Mouse (Mus musculus): Measurements from ENCODE around the gene Cdkal1. TPM values are rescaled to one million over a fixed set of nuclear protein-coding genes. Genes with fewer than 3 reads are reported as not detected.

Gene Cdkal1
- 10 to 100 TPM; 27.4 to 29.2 TPM for total RNA-seq (2021)
- long read RNA-seq, experiment 1, transcript Cdkal1-201 (16 exons, 2,629 nt) = major isoform, 31 of 39 reads
- long read RNA-seq, experiment 1, partial matches to known transcripts = 2 of 39 reads
- long read RNA-seq, experiment 1, other reads (novel, unspliced or antisense) = 6 of 39 reads
- long read RNA-seq, experiment 2, transcript Cdkal1-201 (16 exons, 2,629 nt) = major isoform, 19 of 24 reads
- long read RNA-seq, experiment 2, partial matches to known transcripts = 2 of 24 reads
- long read RNA-seq, experiment 2, other reads (novel, unspliced or antisense) = 3 of 24 reads

DNA sequence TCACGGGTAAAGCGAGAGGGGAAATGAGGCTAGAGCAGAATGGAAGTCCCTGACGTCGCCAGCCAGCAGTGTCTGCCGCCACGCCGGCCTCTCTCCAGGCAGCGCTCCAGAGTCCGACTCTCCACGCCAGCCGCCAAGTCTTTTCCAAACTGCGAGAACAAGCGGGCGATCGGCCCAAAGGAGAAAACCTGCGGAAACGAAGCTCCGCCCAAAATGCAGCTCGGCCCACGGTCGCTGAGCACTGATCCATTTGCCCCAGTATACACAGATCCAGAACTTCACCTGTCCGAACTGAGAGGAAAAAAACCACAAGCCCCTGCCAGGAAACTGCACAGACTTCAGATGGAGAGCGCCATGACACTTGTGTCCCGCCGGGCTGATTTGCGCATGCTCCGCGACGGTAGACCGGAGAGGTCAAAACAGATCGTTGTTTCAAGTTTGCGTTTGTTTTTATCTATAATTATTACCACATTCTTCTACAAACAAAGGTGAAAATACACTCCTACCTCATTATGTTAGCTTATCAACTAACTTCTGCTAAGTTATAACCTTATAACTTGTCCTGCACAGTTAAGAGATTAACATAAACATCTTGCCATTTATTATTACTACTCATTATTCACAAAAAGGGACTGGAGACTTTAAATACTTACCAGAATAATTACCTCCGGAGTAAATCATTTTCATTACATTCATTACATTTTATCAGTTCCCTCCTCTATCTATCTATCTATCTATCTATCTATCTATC is at the start of gene Cdkal1:
TSS of gene Cdkal1 (minus strand) at position 394 of the 751 bp plus-strand sequence.
- intact Hi-C loops (cut with DNase I) = loop anchor here (1.0 to 5.0 kb wide), 4 partner anchors 125 to 402 kb away; partner anchors contain the start of gene E2f3
- peak; percentile 83 to 86 for DNase-seq

DNA sequence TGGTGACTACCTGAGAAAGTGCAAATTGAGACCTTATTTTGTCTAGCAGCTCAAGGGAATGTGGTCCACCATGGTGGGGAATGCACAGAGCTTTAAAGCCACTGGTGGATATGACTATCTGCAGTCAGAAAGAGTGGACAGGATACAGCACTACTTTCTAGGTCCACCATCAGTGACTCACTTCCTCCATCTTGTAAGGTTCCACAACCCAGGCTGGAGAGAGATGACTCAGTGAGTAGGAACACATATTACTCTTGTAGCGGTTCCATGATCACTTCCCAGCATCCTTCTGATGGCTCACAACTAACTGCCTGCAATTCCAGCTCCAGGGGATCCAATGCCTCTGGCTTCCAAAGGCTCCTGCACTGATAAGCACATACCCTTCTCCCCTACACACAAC is 47.9 kb upstream of the Cdkal1 start:
- no peak for DNase-seq
- intact Hi-C loops (cut with DNase I) = no loop called here

DNA sequence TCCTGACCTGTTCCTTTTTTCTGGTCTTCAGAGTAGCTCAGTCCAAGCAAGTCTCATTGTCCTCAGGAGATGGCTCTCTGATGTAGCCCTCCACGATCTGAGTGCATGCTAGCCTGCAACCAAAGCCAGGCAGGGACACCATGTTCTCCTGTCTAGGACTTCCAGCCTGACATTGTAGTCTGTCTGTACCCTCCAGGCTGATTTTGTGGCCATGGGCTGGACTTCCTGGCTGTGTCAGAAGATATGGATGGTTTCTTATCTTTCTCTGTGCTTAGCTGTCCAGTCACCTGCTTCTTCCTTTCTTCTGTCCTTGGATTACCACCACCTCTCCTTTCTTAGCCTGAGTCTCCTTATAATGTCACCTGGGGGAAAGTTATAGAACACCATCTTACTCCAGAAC is 47.2 kb upstream of the Cdkal1 start:
- intact Hi-C loops (cut with DNase I) = no loop called here
- DNase-seq = no peak

DNA sequence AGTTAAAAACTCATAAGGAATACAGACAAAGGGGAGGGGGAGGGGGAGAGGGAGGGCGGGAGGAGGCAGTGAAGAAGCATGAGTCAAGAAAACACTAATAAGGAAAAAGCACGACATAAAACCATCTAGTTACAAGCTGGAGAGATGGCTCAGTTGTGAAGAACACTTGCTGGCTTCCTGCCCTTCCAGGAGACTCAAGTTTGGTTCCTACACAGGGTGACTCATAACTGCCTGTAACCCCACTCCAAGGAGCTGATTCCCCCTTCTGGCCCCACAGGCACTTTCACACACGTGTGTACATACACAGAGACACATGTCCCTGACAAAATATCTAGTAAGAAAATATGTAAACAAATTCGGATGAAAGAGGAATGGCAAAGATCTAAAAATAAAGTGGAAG is 46.2 kb upstream of the Cdkal1 start:
- no peak for DNase-seq
- intact Hi-C loops (cut with DNase I) = no loop called here

DNA sequence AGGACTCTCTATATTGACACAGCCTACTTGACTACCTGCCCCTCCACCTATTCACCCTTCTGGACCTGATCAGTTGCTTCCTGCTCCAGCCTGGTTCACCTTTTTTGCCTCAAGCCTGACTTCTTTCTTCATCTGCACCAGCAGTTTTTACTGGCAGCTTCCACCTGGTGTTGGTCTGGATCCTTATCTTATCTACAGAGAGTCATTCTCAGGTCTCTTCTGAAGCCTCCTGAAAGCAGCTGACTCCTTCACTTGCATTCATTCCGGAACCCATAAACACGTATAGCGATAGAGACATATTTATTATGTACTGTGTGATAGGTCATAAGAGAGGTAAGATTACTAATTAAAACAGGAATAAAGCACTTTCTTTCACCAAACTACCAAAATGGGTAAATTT is 11.3 kb upstream of the Cdkal1 start:
- intact Hi-C loops (cut with DNase I) = no loop called here
- no peak for DNase-seq

DNA sequence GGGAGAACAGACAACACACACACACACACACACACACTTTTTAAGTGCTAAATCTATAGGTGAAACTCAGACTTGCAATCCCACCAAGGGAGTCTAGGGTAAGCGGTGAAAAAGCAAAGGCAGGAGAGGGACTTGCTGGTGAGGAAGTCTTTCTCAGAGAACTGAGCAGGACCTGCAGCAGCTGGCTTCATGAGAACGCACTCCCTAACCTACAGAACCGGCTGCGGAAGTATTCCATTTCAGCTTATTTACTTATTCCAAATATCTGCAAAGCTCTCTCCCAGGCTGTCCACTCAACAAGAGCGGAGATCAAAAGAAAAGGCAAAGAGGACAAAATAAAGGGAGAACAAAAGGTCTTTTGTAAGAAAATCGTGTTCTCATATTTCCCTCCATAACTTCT is 8.9 kb upstream of the Cdkal1 start:
- intact Hi-C loops (cut with DNase I) = no loop called here
- no peak for DNase-seq

DNA sequence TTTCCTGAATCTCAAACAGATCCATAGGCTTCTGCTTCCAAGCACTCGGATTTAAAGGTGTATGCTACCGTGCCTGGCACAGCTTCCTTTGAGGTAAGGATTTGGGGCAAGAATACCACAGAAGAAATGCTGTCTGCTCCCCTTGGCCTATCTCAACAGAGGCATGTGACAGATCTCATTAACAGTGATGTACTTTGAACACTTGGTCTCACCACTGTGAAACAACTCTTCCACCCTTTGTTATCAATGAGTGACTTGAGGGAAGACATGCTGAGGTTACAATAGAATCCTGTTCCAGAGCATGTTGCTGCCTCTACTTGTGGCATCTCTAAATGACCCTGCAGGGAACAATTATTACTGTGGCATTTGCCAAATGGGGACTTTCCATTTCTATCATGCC is 4.6 kb upstream of the Cdkal1 start:
- intact Hi-C loops (cut with DNase I) = no loop called here
- DNase-seq = no peak

DNA sequence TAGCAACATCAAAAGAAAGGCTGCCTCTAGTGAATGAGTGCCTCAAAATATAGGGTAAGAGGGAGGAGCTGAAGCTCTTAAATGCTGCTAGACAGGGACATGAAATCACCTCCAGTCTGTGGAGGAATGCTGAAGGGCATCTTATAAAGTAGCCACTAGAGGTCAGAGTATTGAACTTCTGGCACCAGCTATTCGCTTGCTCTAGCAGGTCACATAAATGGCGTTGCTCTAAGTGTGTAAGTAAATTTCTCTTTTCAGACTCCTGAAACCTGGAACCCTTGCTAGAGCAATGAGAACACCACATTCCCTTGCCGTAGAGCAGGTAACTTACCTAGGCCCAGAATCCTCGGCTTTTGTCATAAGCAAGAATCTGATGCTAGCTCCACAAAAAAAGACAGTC is 2.0 kb upstream of the Cdkal1 start:
- DNase-seq = peak; percentile 3 to 33

DNA sequence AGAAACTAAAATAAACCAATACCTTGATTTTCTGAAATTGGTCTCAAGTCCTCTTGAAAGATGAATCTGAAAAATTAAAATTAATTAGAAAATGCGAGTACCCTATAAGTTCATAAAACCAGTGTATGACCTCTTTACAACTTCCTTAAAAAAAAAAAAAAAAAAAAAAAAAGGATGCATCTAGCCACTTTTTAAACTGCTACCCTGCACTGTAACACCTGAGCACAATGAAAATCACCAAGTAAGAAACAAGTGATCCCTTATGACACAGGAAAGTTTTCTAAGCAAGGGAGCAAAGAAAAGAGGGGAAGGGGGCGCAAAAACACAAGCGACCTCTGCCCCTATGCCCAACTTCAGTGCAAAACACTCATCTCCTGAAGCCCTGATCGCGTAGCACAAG is 598 bp downstream of the Cdkal1 start:
- intact Hi-C loops (cut with DNase I) = loop anchor here (2.0 to 5.0 kb wide), 2 partner anchors 132 to 402 kb away; partner anchors contain the start of gene E2f3
- DNase-seq = no peak

More for the DNA sequence above, 2.0 kb upstream of the Cdkal1 start:
- intact Hi-C loops (cut with DNase I) = loop anchor here (2.0 to 5.0 kb wide), 2 partner anchors 123 to 400 kb away; no protein-coding TSS in a partner anchor

DNA sequence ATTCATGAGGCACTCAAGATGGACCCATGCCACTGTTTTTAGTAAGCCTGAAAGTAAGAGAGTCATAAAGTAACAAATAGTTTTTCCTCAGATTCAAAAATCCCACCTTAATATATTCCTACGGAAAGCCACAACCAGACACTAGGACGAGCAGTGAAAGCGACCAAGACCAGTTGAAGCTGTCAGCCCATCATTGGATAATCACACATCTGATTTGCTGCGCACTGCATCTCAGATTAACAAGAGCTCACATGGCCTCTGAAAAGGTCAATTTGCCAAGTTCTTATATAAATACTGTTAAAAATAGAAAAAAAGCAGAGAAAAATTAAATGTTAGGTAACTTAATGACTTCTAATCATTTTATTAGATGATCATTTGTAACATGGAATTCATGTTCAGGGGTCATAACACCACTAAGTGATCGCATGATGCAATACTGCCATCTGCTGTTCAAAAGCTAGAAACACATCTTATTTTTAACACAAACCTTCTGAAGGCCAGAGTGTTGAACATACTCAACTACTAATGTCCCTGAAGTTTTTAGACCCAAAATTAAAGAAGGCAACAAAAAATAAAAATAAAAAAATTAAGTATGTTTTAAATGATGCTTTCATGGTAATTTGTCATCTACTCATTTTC is 16.9 kb downstream of the Cdkal1 start:
- intact Hi-C loops (cut with DNase I) = loop anchor here (5.0 to 10.0 kb wide), 5 partner anchors 231 to 1894 kb away; no protein-coding TSS in a partner anchor
- DNase-seq = peak in 1 of 2 experiments; percentile 15

DNA sequence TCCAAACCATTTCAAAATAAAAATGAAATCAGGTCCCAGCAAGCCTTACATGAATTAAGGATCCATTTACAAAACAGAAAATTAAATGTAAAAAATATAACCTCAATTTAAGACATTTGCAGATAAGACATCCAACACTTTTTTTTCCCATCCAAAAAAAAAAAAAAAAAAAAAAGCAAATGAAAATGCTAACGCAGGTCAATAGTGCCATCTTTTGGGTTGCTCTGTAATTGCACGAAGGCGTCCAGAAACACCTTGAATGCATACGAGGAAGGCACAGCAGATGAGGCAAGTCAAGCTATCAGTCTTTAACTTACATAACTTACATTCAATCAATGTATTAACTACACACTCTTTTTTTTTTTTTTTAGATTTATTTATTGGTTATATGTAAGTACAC is 20.3 kb downstream of the Cdkal1 start:
- intact Hi-C loops (cut with DNase I) = loop anchor here (5.0 to 10.0 kb wide), 5 partner anchors 228 to 1890 kb away; no protein-coding TSS in a partner anchor
- peak; percentile 25 to 58 for DNase-seq

DNA sequence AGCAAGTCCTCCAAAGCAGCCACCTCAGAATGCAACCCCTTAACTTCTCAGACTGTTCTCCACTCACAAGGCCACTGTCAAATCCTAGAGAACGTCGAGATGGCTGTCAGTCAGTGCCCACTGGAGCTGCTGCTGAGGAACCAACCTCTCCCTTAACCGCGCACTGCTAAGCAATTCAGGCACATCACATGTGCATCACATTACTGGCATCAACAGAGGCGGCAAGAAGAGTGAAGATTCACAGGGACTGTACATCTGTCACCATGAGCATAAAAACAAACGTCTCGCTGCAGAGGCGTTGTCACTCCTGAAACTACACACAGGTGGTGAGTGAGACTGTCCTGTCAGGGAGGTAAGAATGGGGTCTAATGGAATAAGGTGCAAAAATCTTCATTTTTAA is 21.7 kb downstream of the Cdkal1 start:
- DNase-seq = no peak
- intact Hi-C loops (cut with DNase I) = loop anchor here (10.0 kb wide), 4 partner anchors 639 to 1889 kb away; no protein-coding TSS in a partner anchor

DNA sequence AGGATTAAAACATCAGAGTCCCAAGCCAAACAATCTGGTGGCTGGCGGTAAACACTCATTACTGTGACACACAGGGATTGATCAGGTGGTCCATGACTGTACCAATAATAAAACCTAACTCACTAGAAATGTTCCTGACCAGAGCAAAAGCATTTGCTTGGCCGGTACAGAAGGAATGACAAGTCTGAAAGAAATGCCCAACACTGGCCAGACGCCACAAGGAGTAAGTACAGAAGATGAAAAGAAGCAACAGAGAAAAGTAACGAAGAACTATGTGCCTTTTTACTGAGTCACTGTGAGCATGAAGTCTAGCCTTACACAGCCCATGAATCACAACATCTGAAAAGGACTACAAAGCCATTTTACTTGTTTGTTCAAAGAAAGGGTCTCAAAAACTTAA is 24.3 kb downstream of the Cdkal1 start:
- intact Hi-C loops (cut with DNase I) = loop anchor here (10.0 kb wide), 4 partner anchors 636 to 1886 kb away; no protein-coding TSS in a partner anchor
- no peak for DNase-seq

DNA sequence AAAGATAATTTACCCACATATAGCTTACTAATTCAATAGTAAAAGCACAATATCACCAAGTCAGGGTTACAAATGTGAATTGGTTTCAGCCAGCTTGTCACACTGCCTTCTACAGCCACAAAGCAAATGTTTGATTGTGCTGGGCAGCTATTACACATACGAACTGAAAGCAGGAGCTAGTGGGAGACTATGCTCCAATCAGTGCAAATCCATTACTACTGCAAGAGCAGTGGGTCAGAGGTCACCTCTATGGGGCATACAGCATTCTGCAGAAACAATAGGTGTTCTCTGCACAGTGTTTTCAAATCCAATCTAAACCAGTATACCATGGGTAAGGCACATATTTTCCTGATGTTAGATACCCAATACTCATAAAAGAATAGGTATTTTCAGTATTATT is 27.4 kb downstream of the Cdkal1 start:
- intact Hi-C loops (cut with DNase I) = no loop called here
- no peak for DNase-seq

DNA sequence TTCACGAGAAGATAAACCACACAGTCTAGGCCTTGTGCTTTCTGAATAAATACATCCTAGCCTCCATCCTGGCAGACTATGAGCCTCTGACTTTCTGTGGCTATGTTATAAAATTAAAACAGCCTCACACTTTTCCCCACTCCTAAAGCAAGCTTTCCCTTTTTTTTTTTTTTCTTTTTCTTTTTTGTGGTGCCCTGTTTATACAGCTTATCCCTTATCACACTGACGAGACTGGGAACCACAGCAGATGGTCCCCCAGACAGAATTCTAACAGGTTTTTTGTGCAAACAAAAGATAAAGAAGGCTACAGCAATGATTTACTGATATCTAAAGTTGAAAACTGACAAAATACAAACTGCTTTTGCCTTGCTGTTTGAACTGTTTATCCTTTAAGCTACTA is 29.0 kb downstream of the Cdkal1 start:
- DNase-seq = no peak

DNA sequence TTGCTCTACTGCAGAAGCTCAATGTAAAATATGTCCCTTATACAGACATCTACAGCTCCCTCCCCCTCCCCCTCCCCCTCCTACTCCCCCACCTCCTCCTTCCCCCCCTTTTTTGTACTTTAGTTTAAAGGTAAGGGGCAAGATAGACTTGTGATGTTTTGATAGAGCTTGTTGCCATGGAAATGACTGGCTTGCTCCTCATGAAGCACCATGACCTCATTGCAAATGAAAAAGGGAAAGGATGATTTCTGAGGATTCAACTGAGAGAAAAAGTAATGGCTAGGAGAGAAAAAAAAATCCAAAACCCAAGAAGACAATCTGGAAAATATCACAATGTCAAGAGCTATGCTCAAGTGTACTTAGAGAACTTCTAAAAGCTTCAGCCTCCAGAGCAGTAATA is 29.4 kb downstream of the Cdkal1 start:
- no peak for DNase-seq
- intact Hi-C loops (cut with DNase I) = no loop called here

More for the DNA sequence above, 29.0 kb downstream of the Cdkal1 start:
- intact Hi-C loops (cut with DNase I) = no loop called here

DNA sequence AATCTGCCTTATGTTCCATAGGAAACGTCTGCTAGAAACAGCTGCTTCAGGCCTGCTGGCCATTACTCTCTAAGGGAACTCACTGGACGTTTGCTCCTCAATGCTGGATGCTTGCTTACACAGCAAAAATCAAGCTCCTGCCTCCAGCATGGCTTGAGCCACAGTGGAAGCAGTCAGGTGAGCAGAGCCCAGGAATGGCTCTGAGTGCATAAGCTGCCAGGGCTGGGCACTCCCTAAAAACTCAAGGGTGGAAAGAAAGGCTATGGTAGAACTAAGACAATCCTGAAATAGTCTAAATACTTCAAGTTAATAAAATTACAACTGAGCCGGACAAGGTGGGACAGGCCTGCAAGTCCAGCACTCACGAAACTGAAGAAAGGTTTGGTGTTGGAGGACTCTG is 30.7 kb downstream of the Cdkal1 start:
- intact Hi-C loops (cut with DNase I) = loop anchor here (5.0 kb wide), 1 partner anchor 77 kb away; no protein-coding TSS in a partner anchor
- no peak for DNase-seq

DNA sequence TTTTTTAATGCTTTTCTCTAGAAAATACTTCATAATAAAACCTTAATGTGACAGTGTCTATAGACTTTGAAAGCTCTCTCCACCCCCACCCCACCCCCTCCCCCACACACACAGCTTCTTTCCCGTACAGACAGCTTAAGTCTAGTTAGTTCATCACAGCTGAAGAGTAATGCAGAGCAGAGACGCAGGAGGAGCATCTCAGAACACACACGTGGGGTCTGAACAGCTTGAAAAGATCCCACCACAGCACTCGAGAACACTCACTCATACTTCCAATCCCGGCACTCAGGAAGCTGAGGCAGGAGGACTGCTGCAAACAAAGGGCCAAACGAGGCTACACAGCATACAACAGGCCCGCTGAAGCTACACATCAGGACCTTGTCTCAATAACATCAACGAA is 31.1 kb downstream of the Cdkal1 start:
- DNase-seq = no peak
- intact Hi-C loops (cut with DNase I) = loop anchor here (5.0 kb wide), 1 partner anchor 77 kb away; no protein-coding TSS in a partner anchor

DNA sequence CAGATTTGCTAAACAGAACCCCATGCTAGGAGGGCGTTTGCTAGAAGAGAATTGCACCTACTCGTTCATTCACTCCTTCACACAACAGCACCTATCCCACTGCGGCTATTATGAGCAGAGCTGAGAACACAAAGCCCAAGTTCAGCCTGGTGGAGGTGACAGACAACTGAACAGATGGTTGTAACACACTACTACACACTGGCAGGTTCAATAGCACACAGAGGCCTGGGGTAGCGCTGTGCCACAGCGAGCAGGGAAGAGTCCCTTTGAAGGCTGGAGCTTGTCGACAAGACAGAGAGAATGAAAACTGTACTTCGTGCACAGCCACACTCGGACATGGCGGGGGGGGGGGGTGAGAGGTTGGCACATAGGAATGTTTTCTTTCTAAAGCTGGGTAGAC is 31.6 kb downstream of the Cdkal1 start:
- intact Hi-C loops (cut with DNase I) = loop anchor here (5.0 kb wide), 1 partner anchor 77 kb away; no protein-coding TSS in a partner anchor

DNA sequence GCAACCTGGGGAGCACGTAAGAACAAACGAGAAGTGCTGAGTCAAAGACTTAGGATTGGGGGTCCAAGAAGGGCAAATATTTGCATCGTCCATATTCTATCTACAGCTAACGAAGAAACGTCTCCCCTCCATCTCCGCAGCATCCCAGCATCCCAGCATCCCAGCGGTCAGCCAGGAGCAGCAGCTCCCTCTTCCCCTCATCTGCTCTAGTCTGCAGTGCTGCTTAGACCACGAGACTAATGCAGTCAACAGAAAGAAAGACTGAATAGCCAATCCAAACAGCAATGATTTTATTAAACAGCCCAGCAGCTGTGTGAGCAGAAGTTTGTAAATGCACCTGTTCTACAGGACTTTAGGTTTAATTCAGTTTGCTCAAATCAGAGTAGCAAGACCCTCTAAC is 32.0 kb downstream of the Cdkal1 start:
- intact Hi-C loops (cut with DNase I) = loop anchor here (5.0 kb wide), 1 partner anchor 76 kb away; no protein-coding TSS in a partner anchor
- DNase-seq = no peak

More for the DNA sequence above, 31.6 kb downstream of the Cdkal1 start:
- DNase-seq = no peak
